Mouse (Mus musculus) small intestine, adult 2 months (tissue): ENCODE results near the gene Cd163l1. TPM values are rescaled to one million over a fixed set of nuclear protein-coding genes. Genes with fewer than 3 reads are reported as not detected.

ENCODE experiments used
- H3K27ac ChIP-seq: fragments of 200-500 bp; 2 replicates; pipeline ENCODE4 v1.5.1; 2012; ENCODE audit warnings: low read depth, low read length, control low read depth, inconsistent platforms; ENCODE audit not compliant: insufficient read depth
- H3K27me3 ChIP-seq: fragments of 200-500 bp; 2 replicates; pipeline ENCODE4 v1.6.1; 2012; ENCODE audit warnings: mild to moderate bottlenecking, moderate library complexity, low read length, inconsistent platforms; ENCODE audit not compliant: control insufficient read depth, insufficient read depth
- H3K36me3 ChIP-seq: fragments of 200-500 bp; 2 replicates; pipeline ENCODE4 v1.6.1; 2012; ENCODE audit warnings: mild to moderate bottlenecking, low read length, control low read depth, inconsistent platforms; ENCODE audit not compliant: control insufficient read depth, insufficient read depth
- H3K4me1 ChIP-seq: fragments of 200-500 bp; 2 replicates; pipeline ENCODE4 v1.6.1; 2012; ENCODE audit warnings: low read length, inconsistent platforms, mixed read lengths; ENCODE audit not compliant: control insufficient read depth, insufficient read depth, insufficient read length
- H3K4me3 ChIP-seq: fragments of 200-500 bp; 2 replicates; pipeline ENCODE4 v1.5.1; 2012; ENCODE audit warnings: low read depth, mild to moderate bottlenecking, control low read depth, inconsistent platforms, low read length, moderate library complexity
- CTCF ChIP-seq: fragments of 200-500 bp; IDR thresholded peaks from 2 replicates; pipeline ENCODE4 v1.5.1; 2012; ENCODE audit warnings: low read depth, mild to moderate bottlenecking, control low read depth, inconsistent platforms, low read length, moderate library complexity, mixed read lengths; ENCODE audit not compliant: insufficient replicate concordance, insufficient read length; ENCODE audit errors: extremely low read depth
- POLR2A ChIP-seq: fragments of 200-500 bp; IDR thresholded peaks from 2 replicates; pipeline ENCODE4 v1.6.1; 2012; ENCODE audit warnings: low read depth, mild to moderate bottlenecking, control low read depth, inconsistent platforms, low read length, moderate library complexity
- WGBS: fragments of 180-500 bp; shearing (Covaris S2); methylation state at CpG from one replicate; pipeline ENCODE4 v1.1.7; 2018; 5-methylcytosine and 5-hydroxymethylcytosine counted together
- polyA plus RNA-seq: library from polyadenylated mRNA; depleted of rRNA; stranded (reverse); fragments of >200 nt; gene quantifications from 2 replicates; pipeline ENCODE4 v1.2.3, GENCODE M21; 2012; rRNA removed

Gene Cd163l1
- polyA plus RNA-seq, 1 experiment, result 1.2 TPM

DNA sequence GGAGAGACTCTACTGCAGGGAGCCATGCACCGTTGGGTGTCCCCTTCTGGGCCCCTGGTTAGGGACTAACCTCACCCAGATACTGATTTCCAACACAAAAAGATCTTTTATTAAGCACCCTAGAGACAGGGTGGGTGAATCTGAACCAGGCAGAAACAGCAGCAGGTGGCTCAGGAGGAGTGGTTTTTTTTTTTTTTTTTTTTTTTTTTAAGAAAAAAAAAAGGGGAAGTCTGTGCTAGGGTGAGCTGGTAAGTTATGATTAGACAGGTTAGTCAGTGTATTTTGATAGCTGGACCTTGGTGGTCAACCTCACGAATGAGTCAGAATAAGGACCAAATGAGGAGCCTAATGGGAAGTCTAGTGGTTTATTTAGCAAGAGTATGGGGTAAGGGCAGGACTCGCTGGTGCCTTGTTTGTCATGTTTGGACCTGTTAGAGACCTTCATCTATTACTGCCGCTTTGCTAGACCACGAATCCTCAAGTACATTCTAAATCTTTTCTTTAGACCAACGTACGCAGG is 35.8 kb downstream of the Cd163l1 start:
- Histone ChIP-seq H3K36me3 (no peaks in the 10 kb centered on the region), H3K4me1 (no peaks in the 10 kb centered on the region), H3K27me3 (no peaks in the 10 kb centered on the region), H3K4me3 (no peak overlapping the region), H3K27ac (no peak overlapping the region)
- TF ChIP-seq CTCF (no peak), POLR2A (no peak)
- WGBS, result 74% methylated on average over 7 of the region's 7 CpGs

Other genes starting within 250 kb of the Cd163l1 start
- 0.06 and 0.16 TPM in 2 replicates for gene 6430531B16Rik, start 239.5 kb upstream of the Cd163l1 start, polyA plus RNA-seq
- 4.9 and 7.3 TPM in 2 replicates for gene Adam8, start 225.7 kb upstream of the Cd163l1 start, polyA plus RNA-seq
- gene Zfp511, start 181.9 kb upstream of the Cd163l1 start, polyA plus RNA-seq, result 54.9 and 68.9 TPM in 2 replicates
- gene Tubgcp2, start 181.6 kb upstream of the Cd163l1 start, polyA plus RNA-seq, result 5.1 and 9.1 TPM in 2 replicates
- gene Msx3, start 169.2 kb upstream of the Cd163l1 start, polyA plus RNA-seq, result 0.10 TPM in 1 of 2 replicates, not detected in the other
- 1.0 and 1.4 TPM in 2 replicates for gene Caly, start 135.7 kb upstream of the Cd163l1 start, polyA plus RNA-seq
- 3,061 and 5,933 TPM in 2 replicates for gene Prap1, start 124.9 kb upstream of the Cd163l1 start, polyA plus RNA-seq
- 76.8 and 111 TPM in 2 replicates for gene Fuom, start 115.8 kb upstream of the Cd163l1 start, polyA plus RNA-seq
- gene Paox, start 102.5 kb upstream of the Cd163l1 start, polyA plus RNA-seq, result 11.0 and 13.5 TPM in 2 replicates
- gene Echs1, start 101.8 kb upstream of the Cd163l1 start, polyA plus RNA-seq, result 47.4 and 48.1 TPM in 2 replicates
- gene Mtg1, start 80.7 kb upstream of the Cd163l1 start, polyA plus RNA-seq, result 8.3 and 16.6 TPM in 2 replicates
- 0.29 and 0.34 TPM in 2 replicates for gene Sprn, start 63.4 kb upstream of the Cd163l1 start, polyA plus RNA-seq
- gene Olfr522, start 53.5 kb upstream of the Cd163l1 start, polyA plus RNA-seq, result not detected in 2 replicates
- gene Olfr523, start 45.0 kb upstream of the Cd163l1 start, polyA plus RNA-seq, result not detected in 2 replicates
- not detected in 2 replicates for gene Olfr524, start 12.3 kb upstream of the Cd163l1 start, polyA plus RNA-seq
- gene 5830411N06Rik, start 29.0 kb downstream of the Cd163l1 start, polyA plus RNA-seq, result 0.18 and 0.28 TPM in 2 replicates
- not detected in 2 replicates for gene Olfr525, start 102.6 kb downstream of the Cd163l1 start, polyA plus RNA-seq
- not detected in 2 replicates for gene Olfr527, start 115.8 kb downstream of the Cd163l1 start, polyA plus RNA-seq
- 0.36 and 1.6 TPM in 2 replicates for gene Olfr60, start 143.4 kb downstream of the Cd163l1 start, polyA plus RNA-seq
- not detected in 2 replicates for gene Olfr530, start 158.1 kb downstream of the Cd163l1 start, polyA plus RNA-seq
- gene Olfr531, start 184.7 kb downstream of the Cd163l1 start, polyA plus RNA-seq, result 0.04 TPM in 1 of 2 replicates, not detected in the other
- not detected in 2 replicates for gene Olfr532, start 203.4 kb downstream of the Cd163l1 start, polyA plus RNA-seq
- gene Olfr533, start 245.1 kb downstream of the Cd163l1 start, polyA plus RNA-seq, result not detected in 2 replicates